Mouse (Mus musculus) heart, adult 2 months (tissue): ENCODE results near the gene Pnpo.

Experiments used
- CTCF ChIP-seq: fragments of 200-600 bp; IDR thresholded peaks from 2 replicates; pipeline ENCODE4 v1.8.1; 2022; ENCODE audit warnings: antibody characterized with exemption, mild to moderate bottlenecking, moderate library complexity
- EP300 ChIP-seq: fragments of 200-500 bp; IDR thresholded peaks from 2 replicates; pipeline ENCODE4 v1.6.1; 2011; ENCODE audit warnings: low read depth, low read length, control low read depth; ENCODE audit not compliant: insufficient read depth

DNA sequence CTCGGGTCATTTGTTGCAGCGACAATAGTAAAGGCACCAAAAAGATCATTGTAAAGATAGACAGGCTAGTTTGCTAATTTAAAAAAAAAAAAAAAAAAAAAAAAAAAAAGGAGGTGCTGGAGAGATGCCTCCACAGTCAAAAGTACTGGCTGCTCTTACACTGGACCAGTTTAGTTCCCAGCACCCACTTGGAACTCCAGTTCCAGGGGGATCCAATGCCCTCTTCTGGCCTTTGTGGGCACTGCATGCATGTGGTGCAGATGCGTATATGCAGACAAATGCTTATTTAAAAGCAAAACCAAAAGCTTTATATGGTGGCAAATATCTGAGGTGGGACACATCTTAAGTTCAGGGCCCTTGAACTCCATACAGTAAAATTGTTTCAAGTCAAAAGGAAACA is 7.0 kb upstream of the Pnpo start:
- TF ChIP-seq CTCF: peak; percentile 48
- no peak for TF ChIP-seq EP300
